19 mouse cellular contexts compared by ENCODE assay signal in the genomic region with DNA sequence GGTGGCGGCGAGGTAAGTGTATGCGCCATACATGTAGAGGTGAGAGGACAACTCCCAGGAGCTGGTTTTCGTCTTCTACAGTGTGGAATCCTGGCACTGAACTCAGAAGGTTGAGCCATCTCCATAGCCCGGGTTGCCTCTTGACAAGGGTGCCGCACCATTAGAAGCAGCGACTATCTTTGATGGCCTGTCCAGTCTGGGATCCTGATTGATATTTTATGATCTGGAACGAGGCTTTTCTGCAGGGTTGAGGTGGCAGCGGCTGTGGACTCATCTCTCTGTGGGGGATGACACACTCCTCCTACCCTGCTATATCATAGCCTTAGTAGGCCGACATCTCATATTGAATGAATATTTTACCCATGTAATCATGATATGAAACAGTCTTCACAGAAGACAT.
"Had no signal": no experiment of that assay in that cellular context is flagged by ENCODE, and none has a peak within 500 bp of the region (broad histone marks: within the 10 kb centered on the region; RNA-seq: fewer than 3 reads in every experiment).

No protein-coding gene starts in this region.

- H3K27me3 ChIP-seq: midbrain, embryonic 12.5 days; neural tube, embryonic 13.5 days had no signal

- DNase-seq: lung, adult 18-20 months; lung, embryonic 14.5 days; lung, postnatal 10 days; lung, postnatal 4 days; midbrain, embryonic 14.5 days; retina, postnatal 1 day; right cerebral cortex, adult 18-20 months; right cerebral cortex, postnatal 25 days; right cerebral cortex, postnatal 4 days; spleen, adult 18-20 months; thymus, adult 18-20 months; thymus, postnatal 14 days; thymus, postnatal 36 days had no signal

- H3K4me1 ChIP-seq: midbrain, embryonic 10.5 days; midbrain, embryonic 12.5 days; neural tube, embryonic 13.5 days had no signal

- ATAC-seq: midbrain, embryonic 16.5 days had no signal

- H3K36me3 ChIP-seq: midbrain, embryonic 10.5 days; midbrain, embryonic 12.5 days; neural tube, embryonic 13.5 days had no signal

- H3K4me3 ChIP-seq: midbrain, embryonic 10.5 days; midbrain, embryonic 12.5 days; myocyte; neural tube, embryonic 13.5 days had no signal

- H3K9me3 ChIP-seq: midbrain, embryonic 10.5 days; midbrain, embryonic 12.5 days; neural tube, embryonic 13.5 days had no signal

- H3K27ac ChIP-seq: liver, embryonic 14.5 days; midbrain, embryonic 10.5 days; midbrain, embryonic 12.5 days; neural tube, embryonic 13.5 days had no signal

- H3K9ac ChIP-seq: liver, embryonic 14.5 days; lung, embryonic 14.5 days; midbrain, embryonic 12.5 days; neural tube, embryonic 13.5 days had no signal

- H3K4me2 ChIP-seq: lung, embryonic 14.5 days; midbrain, embryonic 12.5 days; neural tube, embryonic 13.5 days had no signal
